Mouse (Mus musculus): ENCODE results near the gene Prdm10. TPM values are rescaled to one million over a fixed set of nuclear protein-coding genes. Genes with fewer than 3 reads are reported as not detected.

Prdm10 gene
- polyA plus RNA-seq, 2 experiments: 2.3 to 4.9 TPM

DNA sequence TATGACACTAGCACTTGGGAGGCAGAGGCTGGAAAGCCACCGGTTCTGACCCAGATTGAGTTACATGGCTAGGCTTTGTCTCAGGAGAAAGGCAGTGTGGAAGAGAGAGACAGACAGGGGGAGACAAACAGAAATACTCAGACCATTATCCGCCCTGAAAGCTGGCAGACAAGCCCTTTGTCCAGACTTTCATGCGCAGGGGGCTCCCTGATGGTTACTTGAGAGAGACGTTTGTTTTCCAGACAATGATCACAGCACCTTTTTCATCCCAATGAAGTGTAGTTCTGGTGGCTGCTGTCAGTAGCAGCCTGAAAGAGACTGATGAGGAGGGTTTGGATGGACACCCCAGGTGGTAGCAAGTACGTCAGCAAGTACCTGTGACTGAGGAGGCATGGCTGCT is 38.6 kb downstream of the Prdm10 start:
- DNase-seq (ENCODE audit: low read depth in 3 of 3, low spot score in 3 of 3): no peak
- H3K9ac ChIP-seq (replicated peaks): no peak overlapping the region
- H3K27ac ChIP-seq: no peak overlapping the region
- no peak overlapping the region for H3K4me3 ChIP-seq (ENCODE audit: insufficient read depth in 1 of 2, low read depth in 2 of 2, low read length in 2 of 2)
- no peaks in the 10 kb centered on the region for H3K27me3 ChIP-seq (ENCODE audit: control insufficient read depth, insufficient read depth, low read length)
- WGBS (ENCODE audit: insufficient replicate concordance): 76% methylated on average over 5 of the region's 5 CpGs
- no peak overlapping the region for H3K4me2 ChIP-seq (ENCODE audit: low read depth)
- no peaks in the 10 kb centered on the region for H3K36me3 ChIP-seq (replicated peaks; ENCODE audit: control insufficient read depth, insufficient read depth, low read depth)
- ATAC-seq (ENCODE audit: insufficient read depth): no peak
- TF ChIP-seq EP300 (IDR thresholded peaks at IDR 0.05; ENCODE audit: low read depth): no peak
- TF ChIP-seq CTCF (IDR thresholded peaks at IDR 0.05; ENCODE audit: low read depth): no peak
- H3K4me1 ChIP-seq (replicated peaks; ENCODE audit: control insufficient read depth in 2 of 2, insufficient read depth in 2 of 2, low read length in 1 of 2): peaks cover 7 to 12% of the 10 kb centered on the region in 2 experiments
- no peaks in the 10 kb centered on the region for H3K9me3 ChIP-seq (ENCODE audit: control insufficient read depth, low read length)

DNA sequence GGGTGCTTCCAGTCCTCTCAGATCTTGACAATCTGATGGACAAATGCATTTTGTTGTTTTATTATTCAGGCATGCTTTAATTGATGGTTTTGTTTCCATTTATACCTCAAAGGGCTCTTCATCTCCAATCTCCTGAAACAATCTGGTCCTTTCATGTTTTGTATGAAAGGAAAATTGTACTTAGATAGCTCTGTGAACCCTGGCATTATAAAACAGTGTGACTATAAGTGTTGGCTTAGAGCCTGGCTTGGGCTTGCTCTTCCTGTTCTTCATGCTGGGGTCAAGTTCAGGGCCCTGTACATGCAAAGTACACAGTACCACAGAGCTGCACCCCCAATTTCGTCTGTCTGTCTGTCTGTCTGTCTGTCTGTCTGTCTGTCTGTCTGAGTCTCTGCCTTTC is 40.4 kb downstream of the Prdm10 start:
- no peak overlapping the region for H3K27ac ChIP-seq
- no peak overlapping the region for H3K9ac ChIP-seq (replicated peaks)
- no peak overlapping the region for H3K4me2 ChIP-seq (ENCODE audit: low read depth)
- peaks cover 7 to 12% of the 10 kb centered on the region in 2 experiments for H3K4me1 ChIP-seq (replicated peaks; ENCODE audit: control insufficient read depth in 2 of 2, insufficient read depth in 2 of 2, low read length in 1 of 2)
- no peaks in the 10 kb centered on the region for H3K36me3 ChIP-seq (replicated peaks; ENCODE audit: control insufficient read depth, insufficient read depth, low read depth)
- H3K4me3 ChIP-seq (ENCODE audit: insufficient read depth in 1 of 2, low read depth in 2 of 2, low read length in 2 of 2): no peak overlapping the region
- TF ChIP-seq EP300 (IDR thresholded peaks at IDR 0.05; ENCODE audit: low read depth) (no peak), CTCF (IDR thresholded peaks at IDR 0.05; ENCODE audit: low read depth) (no peak)
- no peaks in the 10 kb centered on the region for H3K27me3 ChIP-seq (ENCODE audit: control insufficient read depth, insufficient read depth, low read length)
- H3K9me3 ChIP-seq (ENCODE audit: control insufficient read depth, low read length): no peaks in the 10 kb centered on the region
- 58% methylated on average over 1 of the region's 1 CpGs for WGBS (ENCODE audit: insufficient replicate concordance)
- ATAC-seq (ENCODE audit: insufficient read depth) (no peak), DNase-seq (ENCODE audit: low read depth in 3 of 3, low spot score in 3 of 3) (no peak)

DNA sequence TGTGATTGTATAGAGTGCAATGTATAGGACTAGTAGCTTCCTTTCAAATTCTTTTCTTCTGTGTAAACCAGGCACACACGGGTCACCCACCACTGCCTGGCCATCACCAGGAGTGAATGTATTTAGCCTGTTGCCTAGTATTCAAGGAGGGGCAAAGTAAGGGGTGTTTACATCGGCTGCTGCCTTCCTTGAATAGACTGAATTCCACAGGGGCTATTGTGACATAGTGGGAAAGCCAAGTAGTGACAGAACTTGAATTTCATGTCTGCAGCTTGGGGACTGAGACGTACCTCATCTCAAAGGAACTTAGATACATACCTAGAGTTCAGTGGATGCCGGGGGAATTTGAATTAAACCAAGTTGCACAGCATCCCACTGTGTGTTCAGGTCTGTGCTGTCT is 41.2 kb downstream of the Prdm10 start:
- 67% methylated on average over 4 of the region's 4 CpGs for WGBS (ENCODE audit: insufficient replicate concordance)

DNA sequence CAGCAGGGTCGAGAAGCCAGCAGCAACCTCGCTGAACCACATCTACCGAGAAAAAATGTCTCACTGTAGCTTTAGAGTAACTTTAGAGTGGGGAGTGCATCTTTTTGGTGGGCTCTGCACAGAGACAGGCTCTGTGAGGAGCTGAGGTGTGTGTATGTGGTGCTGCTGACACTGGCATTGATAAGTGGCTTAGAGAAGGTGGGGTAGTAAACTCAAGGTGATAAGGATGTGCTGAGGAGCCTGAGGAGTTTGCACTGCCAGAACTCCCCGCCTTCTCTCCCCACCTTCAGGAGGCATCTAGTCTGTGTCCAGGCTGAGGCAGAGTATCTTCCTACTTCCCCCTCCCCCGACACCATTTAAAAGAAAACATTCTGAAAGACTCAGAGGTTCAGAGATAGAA is 41.8 kb downstream of the Prdm10 start:
- Histone ChIP-seq H3K4me1 (replicated peaks; ENCODE audit: control insufficient read depth in 2 of 2, insufficient read depth in 2 of 2, low read length in 1 of 2) (peaks cover 7 to 12% of the 10 kb centered on the region in 2 experiments), H3K27ac (no peak overlapping the region), H3K9ac (replicated peaks) (no peak overlapping the region), H3K4me3 (ENCODE audit: insufficient read depth in 1 of 2, low read depth in 2 of 2, low read length in 2 of 2) (no peak overlapping the region), H3K4me2 (ENCODE audit: low read depth) (no peak overlapping the region), H3K9me3 (ENCODE audit: control insufficient read depth, low read length) (no peaks in the 10 kb centered on the region), H3K36me3 (replicated peaks; ENCODE audit: control insufficient read depth, insufficient read depth, low read depth) (no peaks in the 10 kb centered on the region), H3K27me3 (ENCODE audit: control insufficient read depth, insufficient read depth, low read length) (no peaks in the 10 kb centered on the region)
- peak; percentile 59 for ATAC-seq (ENCODE audit: insufficient read depth)
- WGBS (ENCODE audit: insufficient replicate concordance): 50% methylated on average over 5 of the region's 5 CpGs
- no peak for DNase-seq (ENCODE audit: low read depth in 3 of 3, low spot score in 3 of 3)
- no peak for TF ChIP-seq CTCF (IDR thresholded peaks at IDR 0.05; ENCODE audit: low read depth)
- TF ChIP-seq EP300 (IDR thresholded peaks at IDR 0.05; ENCODE audit: low read depth): no peak

More for the DNA sequence above, 41.2 kb downstream of the Prdm10 start:
- H3K27me3 ChIP-seq (ENCODE audit: control insufficient read depth, insufficient read depth, low read length): no peaks in the 10 kb centered on the region
- no peaks in the 10 kb centered on the region for H3K36me3 ChIP-seq (replicated peaks; ENCODE audit: control insufficient read depth, insufficient read depth, low read depth)
- H3K4me3 ChIP-seq (ENCODE audit: insufficient read depth in 1 of 2, low read depth in 2 of 2, low read length in 2 of 2): no peak overlapping the region
- DNase-seq (ENCODE audit: low read depth in 3 of 3, low spot score in 3 of 3) (no peak), ATAC-seq (ENCODE audit: insufficient read depth) (no peak)
- H3K27ac ChIP-seq: no peak overlapping the region
- H3K9me3 ChIP-seq (ENCODE audit: control insufficient read depth, low read length): no peaks in the 10 kb centered on the region
- peaks cover 7 to 12% of the 10 kb centered on the region in 2 experiments for H3K4me1 ChIP-seq (replicated peaks; ENCODE audit: control insufficient read depth in 2 of 2, insufficient read depth in 2 of 2, low read length in 1 of 2)
- TF ChIP-seq CTCF (IDR thresholded peaks at IDR 0.05; ENCODE audit: low read depth): no peak
- TF ChIP-seq EP300 (IDR thresholded peaks at IDR 0.05; ENCODE audit: low read depth): no peak
- H3K9ac ChIP-seq (replicated peaks): no peak overlapping the region
- H3K4me2 ChIP-seq (ENCODE audit: low read depth): no peak overlapping the region

DNA sequence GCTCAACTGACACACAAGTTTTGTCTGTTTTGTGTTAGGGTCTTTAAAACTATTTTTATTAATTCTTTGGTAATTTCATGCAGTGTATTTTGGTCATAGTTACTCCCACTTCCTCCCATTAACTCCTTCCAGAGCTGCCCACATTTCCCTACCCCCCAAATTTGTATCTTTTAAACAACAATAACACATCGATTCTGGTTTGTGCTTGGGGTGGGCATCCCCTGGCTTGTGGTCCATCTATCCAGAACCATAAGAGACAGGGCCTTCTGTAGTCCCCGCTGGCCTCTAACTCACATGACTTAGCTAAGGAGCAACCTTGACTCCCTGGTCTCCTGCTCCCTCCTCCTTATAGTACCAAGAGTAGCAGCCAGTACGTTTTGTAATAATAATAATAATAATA is 50.5 kb downstream of the Prdm10 start:
- 76% methylated on average over 3 of the region's 3 CpGs for WGBS (ENCODE audit: insufficient replicate concordance)

More for the DNA sequence above, 50.5 kb downstream of the Prdm10 start:
- DNase-seq (ENCODE audit: low read depth in 3 of 3, low spot score in 3 of 3): no peak
- Histone ChIP-seq H3K27ac (no peak overlapping the region), H3K4me3 (ENCODE audit: insufficient read depth in 1 of 2, low read depth in 2 of 2, low read length in 2 of 2) (no peak overlapping the region), H3K9me3 (ENCODE audit: control insufficient read depth, low read length) (no peaks in the 10 kb centered on the region), H3K9ac (replicated peaks) (no peak overlapping the region), H3K27me3 (ENCODE audit: control insufficient read depth, insufficient read depth, low read length) (no peaks in the 10 kb centered on the region), H3K4me2 (ENCODE audit: low read depth) (no peak overlapping the region), H3K4me1 (replicated peaks; ENCODE audit: control insufficient read depth in 2 of 2, insufficient read depth in 2 of 2, low read length in 1 of 2) (no peaks in the 10 kb centered on the region), H3K36me3 (replicated peaks; ENCODE audit: control insufficient read depth, insufficient read depth, low read depth) (no peaks in the 10 kb centered on the region; the same call in 1 of the 2 replicates)
- no peak for ATAC-seq (ENCODE audit: insufficient read depth)
- TF ChIP-seq CTCF (IDR thresholded peaks at IDR 0.05; ENCODE audit: low read depth) (no peak), EP300 (IDR thresholded peaks at IDR 0.05; ENCODE audit: low read depth) (no peak)
